Mouse (Mus musculus): ENCODE results near the gene Mpped1. TPM values are rescaled to one million over a fixed set of nuclear protein-coding genes. Genes with fewer than 3 reads are reported as not detected.

Mpped1 gene
- 49.8 and 88.7 TPM in 2 replicates for polyA plus RNA-seq (2012; rRNA removed)

GRCm38 (mm10) chr15:83779387-83779786 is at the start of gene Mpped1:
TSS of gene Mpped1 (plus strand) at chr15:83779467.

Other genes with a start within 250 kb of the Mpped1 start
- 9.8 and 12.0 TPM in 2 replicates for gene Tspo, start 215.9 kb upstream of the Mpped1 start, polyA plus RNA-seq (2012; rRNA removed)
- 31.2 and 32.1 TPM in 2 replicates for gene Mcat, start 215.7 kb upstream of the Mpped1 start, polyA plus RNA-seq (2012; rRNA removed)
- gene Ttll12, start 184.3 kb upstream of the Mpped1 start, polyA plus RNA-seq (2012; rRNA removed), result 38.1 and 40.7 TPM in 2 replicates
- gene Scube1, start 54.4 kb upstream of the Mpped1 start, polyA plus RNA-seq (2012; rRNA removed), result 24.0 and 28.4 TPM in 2 replicates

Measured in central nervous system, embryonic 14 days (tissue).